Mouse (Mus musculus): ENCODE results near the gene Babam2. TPM values are rescaled to one million over a fixed set of nuclear protein-coding genes. Genes with fewer than 3 reads are reported as not detected.
"Not testable (repeated sequence)": the region's sequence is repeated elsewhere in the genome, so short reads cannot be mapped to it uniquely, and the experiment has no call there.

Babam2 gene
- polyA plus RNA-seq, 1 experiment from 2014 or later = 47.9 TPM

- no peaks in the 10 kb centered on the region for H3K9me3 ChIP-seq
- no peak overlapping the region for H3K9ac ChIP-seq
- H3K4me3 ChIP-seq = no peak overlapping the region
- no peaks in the 10 kb centered on the region for H3K4me1 ChIP-seq
- H3K27me3 ChIP-seq = no peaks in the 10 kb centered on the region
- no peak overlapping the region for H3K4me2 ChIP-seq (replicated peaks)
- no peak for ATAC-seq (ENCODE audit: low FRiP score, low read depth)
- H3K27ac ChIP-seq = no peak overlapping the region
- no peaks in the 10 kb centered on the region for H3K36me3 ChIP-seq
These were observed 99.5 kb downstream of the Babam2 start for GRCm38 (mm10) chr5:31796979-31797378.

- not testable (repeated sequence) for H3K27me3 ChIP-seq
- WGBS = 90% methylated on average over 8 of the region's 8 CpGs
These were observed 106.7 kb downstream of the Babam2 start for GRCm38 (mm10) chr5:31804211-31804610.

GRCm38 (mm10) chr5:31804751-31805150, 107.3 kb downstream of the Babam2 start:
- Histone ChIP-seq H3K27ac (no peak overlapping the region), H3K27me3 (no peaks in the 10 kb centered on the region), H3K36me3 (no peaks in the 10 kb centered on the region), H3K9ac (no peak overlapping the region), H3K4me2 (replicated peaks) (no peak overlapping the region), H3K4me1 (no peaks in the 10 kb centered on the region), H3K4me3 (no peak overlapping the region), H3K9me3 (no peaks in the 10 kb centered on the region)
- WGBS = 55% methylated on average over 8 of the region's 8 CpGs
- ATAC-seq (ENCODE audit: low FRiP score, low read depth) = no peak

More at GRCm38 (mm10) chr5:31804211-31804610, 106.7 kb downstream of the Babam2 start:
- not testable (repeated sequence) for H3K4me2 ChIP-seq (replicated peaks); ATAC-seq (ENCODE audit: low FRiP score, low read depth); H3K4me3 ChIP-seq; H3K9me3 ChIP-seq; H3K9ac ChIP-seq; H3K4me1 ChIP-seq; H3K36me3 ChIP-seq; H3K27ac ChIP-seq

- H3K27ac ChIP-seq = no peak overlapping the region
- H3K4me3 ChIP-seq = no peak overlapping the region
- no peak for ATAC-seq (ENCODE audit: low FRiP score, low read depth)
- H3K4me2 ChIP-seq (replicated peaks) = no peak overlapping the region
- no peaks in the 10 kb centered on the region for H3K27me3 ChIP-seq
- peaks cover 7% of the 10 kb centered on the region for H3K4me1 ChIP-seq
- no peaks in the 10 kb centered on the region for H3K36me3 ChIP-seq
- no peaks in the 10 kb centered on the region for H3K9me3 ChIP-seq
- H3K9ac ChIP-seq = no peak overlapping the region
- 97% methylated on average over 6 of the region's 6 CpGs for WGBS
These were observed 109.8 kb downstream of the Babam2 start for GRCm38 (mm10) chr5:31807312-31807711.

GRCm38 (mm10) chr5:31808271-31808670, 110.8 kb downstream of the Babam2 start:
- WGBS = 76% methylated on average over 2 of the region's 2 CpGs
- Histone ChIP-seq H3K27ac (no peak overlapping the region), H3K27me3 (no peaks in the 10 kb centered on the region), H3K9ac (no peak overlapping the region), H3K36me3 (no peaks in the 10 kb centered on the region), H3K9me3 (no peaks in the 10 kb centered on the region), H3K4me3 (no peak overlapping the region), H3K4me1 (peaks cover 7% of the 10 kb centered on the region), H3K4me2 (replicated peaks) (no peak overlapping the region)
- no peak for ATAC-seq (ENCODE audit: low FRiP score, low read depth)

GRCm38 (mm10) chr5:31810796-31811662, 113.5 kb downstream of the Babam2 start:
- no peak for ATAC-seq (ENCODE audit: low FRiP score, low read depth)

GRCm38 (mm10) chr5:31811663-31812001, 114.1 kb downstream of the Babam2 start:
- Histone ChIP-seq H3K36me3 (no peaks in the 10 kb centered on the region), H3K9me3 (no peaks in the 10 kb centered on the region), H3K4me1 (peaks cover 7% of the 10 kb centered on the region), H3K27me3 (no peaks in the 10 kb centered on the region), H3K27ac (no peak overlapping the region), H3K4me3 (no peak overlapping the region), H3K9ac (no peak overlapping the region), H3K4me2 (replicated peaks) (no peak overlapping the region)
- 83% methylated on average over 1 of the region's 1 CpGs for WGBS
- no peak for ATAC-seq (ENCODE audit: low FRiP score, low read depth)

More at GRCm38 (mm10) chr5:31810796-31811662, 113.5 kb downstream of the Babam2 start:
- Histone ChIP-seq H3K9ac (no peak overlapping the region), H3K27me3 (no peaks in the 10 kb centered on the region), H3K27ac (no peak overlapping the region), H3K4me3 (no peak overlapping the region), H3K4me2 (replicated peaks) (no peak overlapping the region), H3K4me1 (peaks cover 7% of the 10 kb centered on the region), H3K36me3 (no peaks in the 10 kb centered on the region), H3K9me3 (no peaks in the 10 kb centered on the region)
- WGBS = 32% methylated on average over 12 of the region's 12 CpGs

GRCm38 (mm10) chr5:31813156-31813675, 115.7 kb downstream of the Babam2 start:
- Histone ChIP-seq H3K4me1 (peaks cover 7% of the 10 kb centered on the region), H3K27ac (no peak overlapping the region), H3K4me3 (no peak overlapping the region), H3K36me3 (no peaks in the 10 kb centered on the region), H3K27me3 (no peaks in the 10 kb centered on the region), H3K4me2 (replicated peaks) (no peak overlapping the region), H3K9ac (no peak overlapping the region), H3K9me3 (no peaks in the 10 kb centered on the region)
- ATAC-seq (ENCODE audit: low FRiP score, low read depth) = no peak
- 73% methylated on average over 6 of the region's 6 CpGs for WGBS

- no peak for ATAC-seq (ENCODE audit: low FRiP score, low read depth)
- 85% methylated on average over 4 of the region's 4 CpGs for WGBS
- H3K27ac ChIP-seq = no peak overlapping the region
- peaks cover 7% of the 10 kb centered on the region for H3K4me1 ChIP-seq
- no peaks in the 10 kb centered on the region for H3K36me3 ChIP-seq
- H3K4me2 ChIP-seq (replicated peaks) = no peak overlapping the region
- no peaks in the 10 kb centered on the region for H3K27me3 ChIP-seq
- no peaks in the 10 kb centered on the region for H3K9me3 ChIP-seq
- H3K4me3 ChIP-seq = no peak overlapping the region
- H3K9ac ChIP-seq = no peak overlapping the region
These were observed 116.6 kb downstream of the Babam2 start for GRCm38 (mm10) chr5:31814068-31814467.

GRCm38 (mm10) chr5:31815129-31815528, 117.6 kb downstream of the Babam2 start:
- Histone ChIP-seq H3K9me3 (no peaks in the 10 kb centered on the region), H3K4me1 (peaks cover 7% of the 10 kb centered on the region), H3K27me3 (no peaks in the 10 kb centered on the region), H3K36me3 (no peaks in the 10 kb centered on the region), H3K4me2 (replicated peaks) (no peak overlapping the region), H3K9ac (no peak overlapping the region), H3K27ac (no peak overlapping the region), H3K4me3 (no peak overlapping the region)
- no peak for ATAC-seq (ENCODE audit: low FRiP score, low read depth)
- WGBS = 64% methylated on average over 7 of the region's 7 CpGs

GRCm38 (mm10) chr5:31816082-31816481, 118.6 kb downstream of the Babam2 start:
- WGBS = 88% methylated on average over 1 of the region's 1 CpGs
- Histone ChIP-seq H3K36me3 (no peaks in the 10 kb centered on the region), H3K9ac (no peak overlapping the region), H3K9me3 (no peaks in the 10 kb centered on the region), H3K27ac (no peak overlapping the region), H3K4me3 (no peak overlapping the region), H3K4me2 (replicated peaks) (no peak overlapping the region), H3K4me1 (peaks cover 2% of the 10 kb centered on the region), H3K27me3 (no peaks in the 10 kb centered on the region)
- no peak for ATAC-seq (ENCODE audit: low FRiP score, low read depth)

- H3K4me3 ChIP-seq = no peak overlapping the region
- no peaks in the 10 kb centered on the region for H3K4me1 ChIP-seq
- H3K4me2 ChIP-seq (replicated peaks) = no peak overlapping the region
- no peaks in the 10 kb centered on the region for H3K9me3 ChIP-seq
- no peak overlapping the region for H3K27ac ChIP-seq
- no peaks in the 10 kb centered on the region for H3K27me3 ChIP-seq
- ATAC-seq (ENCODE audit: low FRiP score, low read depth) = no peak
- no peaks in the 10 kb centered on the region for H3K36me3 ChIP-seq
- no peak overlapping the region for H3K9ac ChIP-seq
- WGBS = 74% methylated on average over 3 of the region's 3 CpGs
These were observed 123.3 kb downstream of the Babam2 start for GRCm38 (mm10) chr5:31820801-31821200.

GRCm38 (mm10) chr5:31821204-31821603, 123.7 kb downstream of the Babam2 start:
- Histone ChIP-seq H3K27me3 (no peaks in the 10 kb centered on the region), H3K4me2 (replicated peaks) (no peak overlapping the region), H3K27ac (no peak overlapping the region), H3K36me3 (no peaks in the 10 kb centered on the region), H3K9me3 (no peaks in the 10 kb centered on the region), H3K4me3 (no peak overlapping the region), H3K9ac (no peak overlapping the region), H3K4me1 (no peaks in the 10 kb centered on the region)
- ATAC-seq (ENCODE audit: low FRiP score, low read depth) = no peak
- WGBS = 78% methylated on average over 1 of the region's 1 CpGs
